Mouse (Mus musculus): ENCODE measurements around the gene Cacna2d2. TPM values are rescaled to one million over a fixed set of nuclear protein-coding genes. Genes with fewer than 3 reads are reported as not detected.

The Cacna2d2 gene
- polyA plus RNA-seq (2012; rRNA removed) = 4.9 and 5.3 TPM in 2 replicates

GRCm38 (mm10) chr9:107399491-107399971 is at the start of gene Cacna2d2:
Gene Cacna2d2 (plus strand): TSS chr9:107399612.

DNA sequence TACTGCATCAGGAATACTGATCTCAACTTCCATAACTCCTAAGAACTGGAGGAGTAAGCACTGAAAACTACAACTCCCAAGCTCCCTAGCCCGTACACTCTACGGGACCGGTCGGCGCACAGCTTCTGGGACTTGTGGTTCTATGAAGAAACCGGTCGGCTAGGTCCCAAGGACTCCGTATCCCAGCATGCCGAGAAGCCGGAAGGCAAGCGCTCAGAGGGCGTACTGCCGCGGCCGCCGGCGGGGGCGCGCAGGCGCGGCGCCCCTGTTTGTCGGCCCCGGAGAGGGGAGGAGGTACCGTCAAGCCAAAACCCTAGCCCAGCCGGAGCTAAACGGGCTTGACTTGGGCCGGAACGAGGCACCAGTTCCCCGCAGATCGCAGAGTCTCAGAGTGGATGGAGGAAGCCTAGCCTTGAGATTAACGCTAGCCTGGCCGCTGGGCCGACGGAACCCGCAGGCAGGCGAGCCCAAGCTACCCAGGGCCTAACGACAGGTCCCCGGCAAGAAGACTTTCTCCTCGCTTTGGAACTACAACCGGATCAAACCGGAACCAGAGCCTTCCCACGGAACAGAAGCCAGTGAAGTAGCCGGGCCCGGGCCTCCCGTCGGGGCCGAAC is 134.5 kb downstream of the Cacna2d2 start, which contains the start of gene Tmem115:
Tmem115 (plus strand) TSS at position 155 of the 617 bp plus-strand sequence.

DNA sequence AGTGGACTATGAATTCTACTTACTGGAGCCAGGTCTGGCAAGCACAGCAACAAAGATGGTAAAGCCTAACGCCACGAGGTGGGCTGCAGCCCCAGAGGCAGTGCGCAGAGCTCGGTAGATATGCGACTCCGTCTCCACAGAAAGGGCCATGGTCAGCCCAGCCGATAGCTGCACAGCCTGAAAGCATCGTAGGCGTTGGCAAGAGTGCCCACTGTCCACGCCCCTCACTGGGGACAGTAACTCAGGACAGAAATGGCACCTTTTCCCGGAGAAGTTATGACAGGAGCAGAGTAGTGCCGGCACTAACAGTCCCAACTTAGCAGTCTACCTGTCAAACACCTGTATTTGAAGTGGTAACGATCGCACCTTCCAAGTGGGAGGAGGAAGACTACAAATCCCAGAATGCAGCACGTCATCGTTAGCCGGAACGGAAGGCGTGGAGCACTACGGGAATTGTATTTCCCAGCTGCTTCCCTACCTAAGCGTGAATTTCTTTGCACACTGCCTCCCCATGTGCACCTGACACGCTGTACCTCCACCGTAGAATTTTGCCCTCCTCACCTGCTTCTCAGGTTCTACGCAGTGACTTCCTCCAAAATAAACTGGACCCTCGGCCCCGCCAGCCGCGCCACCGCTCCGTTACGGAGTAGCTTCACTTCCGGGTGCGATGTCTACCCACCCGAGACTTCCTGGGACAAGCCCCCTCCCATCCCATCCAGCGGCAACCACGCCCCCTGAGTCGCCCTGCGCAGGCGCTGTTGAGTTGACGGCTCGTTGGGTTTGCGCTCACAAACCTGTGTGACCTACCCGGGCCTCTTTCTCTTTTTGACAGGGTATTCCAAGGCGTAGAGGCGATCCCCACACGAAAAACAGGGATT is 142.3 kb downstream of the Cacna2d2 start, which contains the start of the genes Cyb561d2 and Nprl2:
Cyb561d2 (minus strand) TSS at position 720 of the 878 bp plus-strand sequence.
Nprl2 (plus strand) TSS at position 753 of the 878 bp plus-strand sequence.

GRCm38 (mm10) chr9:107547026-107547425 is 147.6 kb downstream of the Cacna2d2 start, which contains the start of gene Zmynd10:
Gene Zmynd10 (plus strand): TSS chr9:107547298.

DNA sequence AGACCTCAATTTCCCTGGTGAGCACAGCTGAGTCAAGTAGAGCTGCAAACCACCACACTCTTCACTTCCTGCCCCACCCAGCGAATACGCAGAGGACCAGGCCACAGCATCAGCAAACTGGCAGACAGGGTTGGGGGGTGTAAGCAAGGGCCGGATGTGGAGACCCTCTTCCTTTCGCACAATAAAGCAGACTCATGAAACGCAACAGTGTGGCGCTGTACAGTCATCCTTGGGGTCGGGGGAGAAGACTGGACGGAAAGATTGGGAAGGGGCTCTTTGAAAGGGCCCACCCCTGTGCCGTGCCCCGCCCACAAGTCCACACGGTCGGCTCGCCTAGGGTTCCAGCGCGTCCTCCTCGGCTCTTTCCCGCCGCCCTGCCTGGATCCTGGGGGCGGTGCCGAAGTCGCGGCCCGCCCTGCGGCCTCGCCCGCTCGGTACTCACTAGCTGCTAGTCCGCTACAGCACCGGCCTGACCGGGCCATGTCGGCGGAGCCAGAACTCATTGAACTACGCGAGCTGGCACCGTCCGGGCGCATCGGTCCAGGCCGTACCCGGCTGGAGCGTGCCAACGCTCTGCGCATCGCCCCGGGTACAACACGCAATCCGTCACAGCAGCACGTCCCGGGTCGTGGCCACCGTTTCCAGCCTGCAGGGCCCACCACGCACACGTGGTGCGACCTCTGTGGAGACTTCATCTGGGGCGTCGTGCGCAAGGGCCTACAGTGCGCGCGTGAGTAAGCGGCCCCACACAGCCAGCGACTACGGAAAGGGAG is 151.9 kb downstream of the Cacna2d2 start, which contains the start of gene Rassf1:
Rassf1 (plus strand) TSS at position 439 of the 773 bp plus-strand sequence.

GRCm38 (mm10) chr9:107563029-107563581 is 163.7 kb downstream of the Cacna2d2 start, which contains the start of gene Tusc2:
Gene Tusc2 (plus strand): TSS chr9:107563255.

GRCm38 (mm10) chr9:107567702-107568319 is 168.4 kb downstream of the Cacna2d2 start, which contains the start of gene Hyal2:
Gene Hyal2 (plus strand): TSS chr9:107567945.

DNA sequence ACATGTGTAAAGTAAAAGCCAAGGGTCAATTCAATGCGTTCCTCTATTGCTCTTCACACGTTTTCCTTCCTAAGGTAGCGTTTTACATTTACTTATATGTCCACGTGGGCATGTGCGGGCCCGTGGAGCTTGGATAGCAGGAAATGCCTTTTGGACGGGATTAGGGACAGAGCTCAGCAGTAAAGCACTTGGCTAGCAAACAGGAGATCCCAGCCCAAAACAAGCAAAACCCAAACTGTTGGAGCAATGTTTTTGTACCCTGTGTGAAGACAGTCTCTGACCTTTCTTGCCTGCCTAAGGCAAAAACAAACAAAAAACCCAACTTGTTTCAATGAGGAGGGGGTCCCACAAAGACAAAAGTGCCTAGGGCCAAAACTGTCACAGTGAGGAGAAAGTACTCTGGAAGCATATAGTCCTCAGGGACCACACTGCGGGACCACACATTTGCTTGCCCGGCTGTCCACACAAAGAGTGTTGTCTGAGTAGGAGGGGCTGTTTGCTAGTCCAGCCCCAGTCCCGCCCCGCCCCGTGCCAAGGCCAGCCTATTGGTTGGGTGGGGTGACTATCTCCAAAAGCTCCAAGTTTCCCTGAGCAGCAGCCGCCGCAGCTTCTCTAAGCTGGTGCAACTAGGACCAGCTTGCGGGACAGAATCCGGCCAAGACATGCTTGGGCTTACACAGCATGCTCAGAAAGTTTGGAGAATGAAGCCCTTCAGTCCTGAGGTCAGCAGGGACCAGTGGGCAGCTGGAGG is 177.1 kb downstream of the Cacna2d2 start, which contains the start of gene Hyal1:
Hyal1 (plus strand) TSS at position 571 of the 751 bp plus-strand sequence.

DNA sequence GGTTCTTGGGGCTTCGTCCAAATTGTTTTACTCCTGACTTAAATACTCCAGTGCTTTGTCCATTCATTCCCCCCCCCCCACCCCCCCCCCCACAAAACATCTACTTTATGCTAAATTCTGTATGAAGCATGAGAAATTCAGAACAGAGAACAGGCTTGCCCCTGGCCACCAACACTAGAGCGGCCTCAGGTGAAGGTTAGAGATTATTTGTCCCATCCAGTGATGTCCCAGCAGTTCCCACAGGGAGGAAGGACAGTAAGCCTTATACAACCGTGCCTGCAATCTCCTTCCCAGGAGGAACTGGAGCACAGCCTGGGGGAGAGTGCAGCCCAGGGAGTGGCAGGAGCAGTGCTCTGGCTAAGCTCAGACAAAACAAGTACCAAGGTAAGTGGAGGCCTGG is 179.2 kb downstream of the Cacna2d2 start, which contains the start of gene Naa80:
Naa80 (plus strand) TSS at position 301 of the 400 bp plus-strand sequence.

Other genes starting within 250 kb of the Cacna2d2 start
- gene Dock3, start 167.7 kb upstream of the Cacna2d2 start, polyA plus RNA-seq (2012; rRNA removed) = 2.3 and 3.2 TPM in 2 replicates
- 40.0 and 42.2 TPM in 2 replicates for gene Mapkapk3, start 109.7 kb upstream of the Cacna2d2 start, polyA plus RNA-seq (2012; rRNA removed)
- 36.8 and 37.0 TPM in 2 replicates for gene Cish, start 103.6 kb upstream of the Cacna2d2 start, polyA plus RNA-seq (2012; rRNA removed)
- gene Hemk1, start 61.3 kb upstream of the Cacna2d2 start, polyA plus RNA-seq (2012; rRNA removed) = 19.0 and 27.1 TPM in 2 replicates
- 0.86 and 1.1 TPM in 2 replicates for gene 6430571L13Rik, start 59.0 kb upstream of the Cacna2d2 start, polyA plus RNA-seq (2012; rRNA removed)
- gene Tmem115, start 134.3 kb downstream of the Cacna2d2 start, polyA plus RNA-seq (2012; rRNA removed) = 86.5 and 92.7 TPM in 2 replicates
- 70.4 and 85.0 TPM in 2 replicates for gene Cyb561d2, start 142.6 kb downstream of the Cacna2d2 start, polyA plus RNA-seq (2012; rRNA removed)
- 31.6 and 40.4 TPM in 2 replicates for gene Nprl2, start 142.6 kb downstream of the Cacna2d2 start, polyA plus RNA-seq (2012; rRNA removed)
- gene Zmynd10, start 147.7 kb downstream of the Cacna2d2 start, polyA plus RNA-seq (2012; rRNA removed) = 13.6 and 15.0 TPM in 2 replicates
- 40.1 and 43.3 TPM in 2 replicates for gene Rassf1, start 151.9 kb downstream of the Cacna2d2 start, polyA plus RNA-seq (2012; rRNA removed)
- 74.2 and 84.8 TPM in 2 replicates for gene Tusc2, start 163.6 kb downstream of the Cacna2d2 start, polyA plus RNA-seq (2012; rRNA removed)
- gene Hyal2, start 168.3 kb downstream of the Cacna2d2 start, polyA plus RNA-seq (2012; rRNA removed) = 121 and 127 TPM in 2 replicates
- 12.8 and 16.7 TPM in 2 replicates for gene Hyal1, start 177.3 kb downstream of the Cacna2d2 start, polyA plus RNA-seq (2012; rRNA removed)
- 97.2 and 99.9 TPM in 2 replicates for gene Naa80, start 179.3 kb downstream of the Cacna2d2 start, polyA plus RNA-seq (2012; rRNA removed)
- 1.7 and 2.0 TPM in 2 replicates for gene Hyal3, start 181.2 kb downstream of the Cacna2d2 start, polyA plus RNA-seq (2012; rRNA removed)
- 62.0 and 68.5 TPM in 2 replicates for gene Ifrd2, start 188.0 kb downstream of the Cacna2d2 start, polyA plus RNA-seq (2012; rRNA removed)
- gene Sema3b, start 209.6 kb downstream of the Cacna2d2 start, polyA plus RNA-seq (2012; rRNA removed) = 33.8 and 37.7 TPM in 2 replicates
- gene Gnai2, start 235.8 kb downstream of the Cacna2d2 start, polyA plus RNA-seq (2012; rRNA removed) = 769 and 826 TPM in 2 replicates